Mouse (Mus musculus): ENCODE data around the gene Inca1. TPM values are rescaled to one million over a fixed set of nuclear protein-coding genes. Genes with fewer than 3 reads are reported as not detected.

Inca1 gene
- total RNA-seq, 4 experiments from 2014 or later = 3.8 to 6.5 (median 4.7) TPM

Small RNA genes lying within 50 kb of the gene (microRNA-seq; reads per million reads assigned to microRNA genes)
- gene Mir6925 = 0 to 0.32 reads per million in 2 experiments

Other genes with a start within 250 kb of the Inca1 start
- gene Med11, start 248.2 kb downstream of the Inca1 start, total RNA-seq (2022) = 10 to 100 TPM; 10.6 to 16.9 (median 15.2) TPM
- 1 to 10 TPM in 2 of 4 experiments, under 1 TPM in 2; 0.45 to 2.0 (median 1.1) TPM for gene Zmynd15, start 240.7 kb downstream of the Inca1 start, total RNA-seq (2022)
- gene Cxcl16, start 240.2 kb downstream of the Inca1 start, total RNA-seq (2022) = 1 to 10 TPM; 1.4 to 6.7 (median 3.5) TPM
- not detected for gene Tm4sf5, start 194.9 kb downstream of the Inca1 start, total RNA-seq (2022)
- gene Vmo1, start 185.5 kb downstream of the Inca1 start, total RNA-seq (2022) = not detected
- not detected for gene Gltpd2, start 181.0 kb downstream of the Inca1 start, total RNA-seq (2022)
- gene Psmb6, start 174.8 kb downstream of the Inca1 start, total RNA-seq (2022) = 100 to 1,000 TPM; 176 to 204 (median 189) TPM
- not detected for gene Gm40193, start 167.2 kb downstream of the Inca1 start, total RNA-seq (2022)
- 10 to 100 TPM; 18.2 to 23.4 (median 20.2) TPM for gene Pld2, start 160.1 kb downstream of the Inca1 start, total RNA-seq (2022)
- 100 to 1,000 TPM; 419 to 496 (median 460) TPM for gene Mink1, start 137.3 kb downstream of the Inca1 start, total RNA-seq (2022)
- 1 to 10 TPM in 1 of 4 experiments, under 1 TPM in 2, not detected in 1; 0.54 to 1.1 (median 0.87) TPM for gene 4930544D05Rik, start 84.3 kb downstream of the Inca1 start, total RNA-seq (2022)
- gene Chrne, start 80.9 kb downstream of the Inca1 start, total RNA-seq (2022) = 1 to 10 TPM in 1 of 4 experiments, not detected in 3; 1.0 TPM
- under 1 TPM in 1 of 4 experiments, not detected in 3; 0.21 TPM for gene Gp1ba, start 61.0 kb downstream of the Inca1 start, total RNA-seq (2022)
- 100 to 1,000 TPM in 1 of 4 experiments, 10 to 100 TPM in 3; 84.8 to 102 (median 92.8) TPM for gene Rnf167, start 52.9 kb downstream of the Inca1 start, total RNA-seq (2022)
- gene Slc25a11, start 52.7 kb downstream of the Inca1 start, total RNA-seq (2022) = 100 to 1,000 TPM; 118 to 129 (median 122) TPM
- 100 to 1,000 TPM; 268 to 335 (median 298) TPM for gene Pfn1, start 45.5 kb downstream of the Inca1 start, total RNA-seq (2022)
- 10 to 100 TPM in 3 of 4 experiments, 1 to 10 TPM in 1; 10.0 to 14.5 (median 11.2) TPM for gene Eno3, start 43.0 kb downstream of the Inca1 start, total RNA-seq (2022)
- gene Spag7, start 30.7 kb downstream of the Inca1 start, total RNA-seq (2022) = 10 to 100 TPM; 47.4 to 54.8 (median 51.8) TPM
- gene Camta2, start 12.1 kb downstream of the Inca1 start, total RNA-seq (2022) = 100 to 1,000 TPM; 291 to 332 (median 307) TPM
- gene Kif1c, start 393 bp upstream of the Inca1 start, total RNA-seq (2022) = 10 to 100 TPM; 71.2 to 92.9 (median 83.9) TPM
- 10 to 100 TPM; 20.4 to 23.8 (median 22.2) TPM for gene Zfp3, start 64.1 kb upstream of the Inca1 start, total RNA-seq (2022)
- gene Scimp, start 112.4 kb upstream of the Inca1 start, total RNA-seq (2022) = 1 to 10 TPM in 1 of 4 experiments, under 1 TPM in 1, not detected in 2; 0.83 to 1.9 TPM
- gene Rabep1, start 144.6 kb upstream of the Inca1 start, total RNA-seq (2022) = 100 to 1,000 TPM; 114 to 117 (median 116) TPM